Mouse (Mus musculus) macrophage (primary cell): ENCODE measurements around the gene Cdh19. TPM values are rescaled to one million over a fixed set of nuclear protein-coding genes. Genes with fewer than 3 reads are reported as not detected.

Source experiments
- H3K27ac ChIP-seq: fragments of 350-480 bp; formaldehyde crosslinking; 2 replicates; pipeline ENCODE4 v1.9.0; 2021
- H3K36me3 ChIP-seq: fragments of 350-480 bp; formaldehyde crosslinking; 2 replicates; pipeline ENCODE4 v1.9.0; 2021; ENCODE audit errors: inconsistent target
- H3K4me3 ChIP-seq: fragments of 350-480 bp; formaldehyde crosslinking; 2 replicates; pipeline ENCODE4 v1.9.0; 2021; ENCODE audit errors: inconsistent target
- H3K79me2 ChIP-seq: fragments of 350-480 bp; formaldehyde crosslinking; 2 replicates; pipeline ENCODE4 v1.9.0; 2021; ENCODE audit errors: inconsistent target
- WGBS: methylation state at CpG from one replicate; pipeline ENCODE4 v1.1.7; 2026; ENCODE audit warnings: inconsistent platforms; ENCODE audit not compliant: missing documents; 5-methylcytosine and 5-hydroxymethylcytosine counted together
- polyA plus RNA-seq: library from polyadenylated mRNA; stranded (reverse); fragments of 250-400 nt; gene quantifications from 3 replicates; pipeline ENCODE4 v1.2.4, GENCODE M21; 2018; ENCODE audit warnings: inconsistent platforms
- total RNA-seq, 78 experiments: library from RNA; depleted of rRNA; stranded (reverse); fragments of 250-400 nt; gene quantifications; 1 replicate in 9 of 78; 2 replicates in 24 of 78; 3 replicates in 43 of 78; 4 replicates in 2 of 78; pipeline ENCODE4 v1.2.4; 2018; ENCODE audit warnings: inconsistent platforms in 56 of 78

The Cdh19 gene
- total RNA-seq (2018; cell fraction: chromatin; rRNA removed), result not detected
- not detected for total RNA-seq (2018; cell fraction: cytosol; rRNA removed)
- total RNA-seq (2018; cell fraction: nucleus; rRNA removed), result not detected
- not detected in 3 replicates for polyA plus RNA-seq

GRCm38 (mm10) chr1:110977484-110977883 lies at the start of gene Cdh19:
TSS of gene Cdh19 (minus strand) at chr1:110977584.
- H3K79me2 ChIP-seq, result no peaks in the 10 kb centered on the region
- WGBS, result 45% methylated on average over 2 of the region's 2 CpGs
- H3K27ac ChIP-seq, result no peak within 1 kb of the TSS
- no peak within 1 kb of the TSS for H3K4me3 ChIP-seq
- no peaks in the 10 kb centered on the region for H3K36me3 ChIP-seq

- no peaks in the 10 kb centered on the region for H3K36me3 ChIP-seq
- H3K79me2 ChIP-seq, result no peaks in the 10 kb centered on the region
- H3K27ac ChIP-seq, result no peak overlapping the region
- no peak overlapping the region for H3K4me3 ChIP-seq
- 51% methylated on average over 3 of the region's 3 CpGs for WGBS
Observed at GRCm38 (mm10) chr1:111020434-111021060, 43.2 kb upstream of the Cdh19 start.

- no peaks in the 10 kb centered on the region for H3K79me2 ChIP-seq
- H3K4me3 ChIP-seq, result no peak overlapping the region
- no peak overlapping the region for H3K27ac ChIP-seq
- no peaks in the 10 kb centered on the region for H3K36me3 ChIP-seq
Observed at GRCm38 (mm10) chr1:111017640-111018039, 40.3 kb upstream of the Cdh19 start.

- Histone ChIP-seq H3K4me3 (no peak overlapping the region), H3K79me2 (no peaks in the 10 kb centered on the region), H3K36me3 (no peaks in the 10 kb centered on the region), H3K27ac (no peak overlapping the region)
Observed at GRCm38 (mm10) chr1:110989824-110990223, 12.4 kb upstream of the Cdh19 start.

- Histone ChIP-seq H3K36me3 (no peaks in the 10 kb centered on the region), H3K79me2 (no peaks in the 10 kb centered on the region), H3K27ac (no peak overlapping the region), H3K4me3 (no peak overlapping the region)
- WGBS, result 87% methylated on average over 2 of the region's 2 CpGs
Observed at GRCm38 (mm10) chr1:110969201-110969600, 8.2 kb downstream of the Cdh19 start.

- H3K36me3 ChIP-seq, result no peaks in the 10 kb centered on the region
- WGBS, result 67% methylated on average over 1 of the region's 1 CpGs
- no peaks in the 10 kb centered on the region for H3K79me2 ChIP-seq
- no peak overlapping the region for H3K27ac ChIP-seq
- no peak overlapping the region for H3K4me3 ChIP-seq
Observed at GRCm38 (mm10) chr1:110909752-110910151, 67.6 kb downstream of the Cdh19 start.

GRCm38 (mm10) chr1:110909218-110909617 lies 68.2 kb downstream of the Cdh19 start:
- WGBS, result 56% methylated on average over 1 of the region's 1 CpGs

GRCm38 (mm10) chr1:110904266-110904665 lies 73.1 kb downstream of the Cdh19 start:
- Histone ChIP-seq H3K27ac (no peak overlapping the region), H3K36me3 (no peaks in the 10 kb centered on the region), H3K79me2 (no peaks in the 10 kb centered on the region), H3K4me3 (no peak overlapping the region)
- 85% methylated on average over 2 of the region's 2 CpGs for WGBS

More at GRCm38 (mm10) chr1:110909218-110909617, 68.2 kb downstream of the Cdh19 start:
- Histone ChIP-seq H3K4me3 (no peak overlapping the region), H3K36me3 (no peaks in the 10 kb centered on the region), H3K27ac (no peak overlapping the region), H3K79me2 (no peaks in the 10 kb centered on the region)
